Mouse (Mus musculus) fibroblast of lung, adult 2 months (primary cell): ENCODE results near the gene Lsm11.

Experiments used
- DNase-seq: peaks from one replicate; pipeline ENCODE4 v3.0.0-alpha.2; 2011; ENCODE audit warnings: low read depth

Lsm11 gene

DNA sequence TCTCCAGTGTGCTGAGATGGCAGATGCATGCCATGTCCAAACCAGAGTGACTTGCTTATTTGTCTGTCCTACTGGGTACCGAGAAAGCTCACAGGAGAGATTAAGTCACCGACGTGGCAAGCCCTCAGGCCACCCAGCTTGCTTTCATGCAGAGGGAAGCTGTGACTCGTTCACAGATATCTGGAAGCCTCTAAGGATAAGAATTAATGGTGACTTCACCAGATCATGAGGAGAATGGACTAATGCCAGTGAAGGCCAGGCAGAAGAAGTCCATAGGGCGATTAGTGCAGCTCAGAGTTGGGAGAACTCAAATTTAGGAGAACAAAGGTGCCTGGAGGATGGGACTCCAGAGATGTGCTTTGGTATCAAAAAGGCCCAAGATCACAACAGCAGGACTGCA, 17.3 kb downstream of the Lsm11 start:
- DNase-seq, result no peak

DNA sequence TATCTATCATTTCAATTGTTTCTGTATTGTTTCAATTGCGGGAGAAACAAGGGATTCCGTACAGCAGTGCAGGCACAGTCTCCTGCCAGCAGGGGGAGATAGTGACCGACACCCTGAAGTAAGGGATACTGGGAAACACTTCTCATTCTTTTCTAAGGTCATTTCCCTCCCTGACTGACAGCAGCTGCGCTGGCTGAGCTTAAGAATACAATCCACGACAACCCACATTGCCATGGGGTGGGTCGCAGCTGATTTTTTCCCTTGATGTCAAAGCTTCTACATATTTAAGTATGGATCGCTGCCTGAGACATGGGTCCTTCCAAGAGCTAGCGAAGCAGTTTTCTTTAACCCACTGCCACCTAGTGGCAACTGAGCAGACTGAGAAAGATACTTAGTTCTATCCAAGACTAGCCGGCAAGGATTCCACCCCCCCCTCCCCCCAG, 18.1 kb downstream of the Lsm11 start:
- DNase-seq, result peak; percentile 81

DNA sequence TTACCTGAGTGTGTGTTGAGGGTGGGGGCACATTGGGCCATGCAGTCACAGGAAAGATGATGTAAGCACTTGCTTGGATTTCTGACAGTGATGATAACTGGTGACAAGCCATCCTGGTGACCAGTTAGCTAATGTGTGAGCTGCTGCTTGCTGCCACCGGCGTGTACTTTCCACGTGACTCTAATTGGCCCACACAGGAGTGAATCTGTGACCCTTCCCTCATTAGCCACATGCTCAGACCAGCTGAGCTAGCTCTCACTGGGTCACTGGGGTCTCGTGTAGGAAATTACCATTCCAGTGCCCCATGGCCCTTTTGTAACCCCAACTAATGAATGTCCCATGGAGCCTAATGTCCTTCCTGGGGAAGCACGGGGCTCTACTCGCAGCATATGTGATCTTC, 19.3 kb downstream of the Lsm11 start:
- no peak for DNase-seq

DNA sequence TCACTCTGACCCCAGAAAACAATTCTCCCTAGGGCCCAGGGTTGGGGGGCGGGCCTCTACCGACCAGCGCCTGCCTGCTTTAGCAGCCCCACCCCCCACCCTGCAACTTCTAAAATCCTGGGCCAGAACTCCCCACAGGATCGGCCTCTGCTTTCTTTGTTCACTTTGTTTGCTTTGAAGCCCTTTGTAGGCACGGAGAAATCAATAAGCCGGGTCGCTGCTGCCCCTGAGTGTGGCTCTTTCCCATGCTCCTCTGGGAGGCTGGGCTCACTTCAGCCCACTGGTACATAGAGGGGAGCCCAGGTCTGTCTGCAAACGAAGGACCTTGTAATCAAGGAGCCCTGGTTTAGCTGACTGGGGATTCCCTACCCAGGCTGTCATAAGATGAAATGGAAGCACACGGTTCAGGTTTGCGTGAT, 23.2 kb downstream of the Lsm11 start:
- no peak for DNase-seq

DNA sequence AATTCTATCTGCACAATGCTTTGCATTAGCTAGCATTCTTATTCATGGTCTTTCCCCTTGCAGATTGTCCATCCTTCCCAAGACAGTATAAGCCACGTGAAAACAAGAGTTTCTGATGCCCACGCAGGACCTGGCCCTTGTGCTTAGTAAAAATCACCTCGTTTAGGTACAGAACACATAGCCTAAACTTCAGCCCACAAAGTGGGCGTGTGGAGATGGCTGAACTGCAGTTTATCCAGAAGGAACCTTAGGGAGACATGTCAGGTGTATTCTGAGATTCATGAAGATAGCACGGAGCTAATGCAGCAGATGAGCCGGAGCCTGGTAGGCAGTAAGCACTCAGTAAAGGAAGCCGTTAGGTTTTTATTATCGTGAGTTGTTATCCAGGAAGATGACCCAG, 23.7 kb downstream of the Lsm11 start:
- DNase-seq, result no peak

DNA sequence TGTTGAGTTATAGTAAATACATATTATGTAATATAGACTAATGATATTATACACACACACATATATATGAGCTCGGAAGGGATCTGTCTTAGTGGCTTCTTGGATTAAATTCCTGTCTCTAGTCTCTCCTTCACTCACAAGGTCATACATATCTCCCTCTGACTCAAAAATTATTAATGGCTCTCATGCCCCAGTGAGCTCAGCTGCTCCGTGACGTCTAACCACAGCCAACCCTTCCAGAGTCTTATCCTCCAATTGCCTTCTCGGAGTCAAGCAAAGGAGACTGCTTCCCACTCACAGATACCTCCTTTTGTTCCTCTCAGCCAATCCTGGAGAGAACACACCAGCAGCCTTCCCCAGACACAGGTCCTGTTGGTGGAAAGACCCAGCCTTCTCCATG, 25.9 kb downstream of the Lsm11 start:
- no peak for DNase-seq

DNA sequence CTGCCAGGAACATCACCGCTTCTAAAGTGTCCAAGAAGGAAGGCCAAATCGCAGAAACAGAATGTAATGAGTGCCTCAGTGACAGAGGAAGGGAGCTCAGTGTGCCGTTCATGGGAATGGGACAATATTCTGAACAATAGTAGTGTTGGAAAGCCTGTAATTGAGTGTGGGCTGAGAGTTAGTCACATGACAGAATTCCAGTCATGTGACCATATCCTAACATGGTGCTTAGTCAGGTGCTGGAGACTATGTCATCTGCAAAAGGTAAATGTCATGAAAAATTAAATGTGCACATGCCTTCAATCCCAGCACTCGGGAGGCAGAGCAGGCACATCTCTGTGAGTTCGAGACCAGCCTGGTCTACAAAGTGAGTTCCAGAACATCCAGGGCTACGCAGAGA, 26.7 kb downstream of the Lsm11 start:
- DNase-seq, result no peak

DNA sequence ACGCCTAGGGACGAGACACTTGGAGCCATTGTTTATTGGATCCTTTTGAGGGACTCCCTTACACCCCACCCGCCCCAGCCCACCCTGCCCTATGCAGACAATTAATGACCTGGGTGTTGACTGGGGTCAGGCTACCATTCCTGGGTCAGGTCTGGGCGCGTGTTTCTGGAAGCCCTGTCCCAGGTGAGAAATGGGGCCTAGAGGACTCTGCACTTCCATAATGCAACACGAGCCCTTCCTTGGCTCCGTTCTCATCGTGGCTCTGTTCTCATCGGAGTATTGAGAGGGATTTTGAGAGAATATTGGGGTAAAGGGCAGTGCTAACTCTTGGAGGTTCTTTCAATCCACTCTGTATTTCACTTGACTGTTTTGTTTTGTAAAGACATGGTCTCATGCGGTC, 28.5 kb downstream of the Lsm11 start:
- no peak for DNase-seq

DNA sequence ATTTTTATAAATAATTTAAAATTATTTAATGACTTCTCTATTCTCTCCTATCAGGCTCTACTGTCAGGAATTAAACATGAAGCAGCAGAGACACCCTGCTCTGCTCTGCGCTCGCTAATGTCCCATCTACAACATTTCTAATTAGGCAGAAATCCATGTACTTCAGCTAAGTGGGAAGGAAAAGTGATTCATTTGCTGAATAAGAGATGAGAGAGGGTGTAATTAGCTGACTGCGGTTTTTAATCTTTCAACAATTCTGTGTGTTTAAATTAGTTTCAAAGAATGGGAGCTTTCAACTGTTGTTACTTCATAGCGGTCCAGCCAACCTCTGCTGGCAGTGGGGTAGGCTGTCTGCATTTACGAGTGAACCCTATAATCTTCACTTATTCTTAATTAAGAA, 34.0 kb downstream of the Lsm11 start:
- no peak for DNase-seq

DNA sequence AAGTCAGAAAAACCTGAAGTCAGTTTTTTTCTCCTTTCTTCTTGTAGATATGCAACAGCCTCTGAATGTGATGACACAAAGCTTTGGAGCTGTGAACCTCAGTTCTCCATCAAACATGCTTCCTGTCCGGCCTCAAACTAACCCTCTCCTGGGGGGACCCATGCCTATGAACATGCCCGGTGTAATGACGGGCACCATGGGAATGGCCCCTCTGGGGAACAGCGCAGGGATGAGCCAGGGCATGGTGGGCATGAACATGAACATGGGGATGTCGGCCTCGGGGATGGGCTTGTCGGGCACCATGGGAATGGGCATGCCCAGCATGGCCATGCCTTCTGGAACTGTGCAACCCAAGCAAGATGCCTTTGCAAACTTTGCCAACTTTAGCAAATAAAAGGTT, 35.8 kb downstream of the Lsm11 start:
- no peak for DNase-seq

DNA sequence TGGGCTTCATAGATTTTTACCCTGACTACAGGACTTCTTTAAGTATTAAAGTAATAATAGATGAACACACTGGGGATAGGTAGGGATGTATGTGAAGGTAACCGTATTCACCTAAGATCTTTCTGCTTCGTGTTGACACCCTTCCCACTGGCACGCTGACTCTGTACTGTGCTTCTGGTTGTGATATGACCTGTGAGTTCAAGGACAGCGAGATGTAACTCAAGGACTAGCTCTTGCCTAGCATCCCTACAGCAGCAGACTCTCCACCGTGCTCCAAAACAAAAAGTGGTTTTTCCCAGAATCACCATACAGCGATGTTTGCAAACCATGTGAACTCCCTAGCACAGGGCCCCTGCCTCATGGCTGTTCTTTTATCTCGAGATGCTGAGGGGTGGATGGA, 36.7 kb downstream of the Lsm11 start:
- DNase-seq, result no peak

DNA sequence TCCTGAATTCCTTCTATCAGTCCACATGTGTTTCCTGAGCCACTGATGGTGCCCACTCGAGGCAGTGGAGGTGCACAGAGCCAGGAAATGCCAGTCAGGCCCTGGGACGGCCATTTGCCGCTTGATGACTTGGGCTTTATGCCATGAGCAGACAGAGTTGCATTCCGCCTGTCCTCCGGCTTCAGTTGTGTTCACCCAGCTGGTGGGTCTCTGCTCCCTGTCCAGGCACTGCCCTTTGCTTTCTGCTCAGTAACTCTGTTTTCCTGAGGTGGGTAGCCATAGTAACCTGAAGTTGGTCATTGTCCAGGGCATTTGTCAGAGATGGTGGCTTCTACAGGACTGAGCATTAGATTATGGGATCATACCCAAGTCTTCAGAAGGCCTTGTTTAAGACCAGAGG, 37.4 kb downstream of the Lsm11 start:
- DNase-seq, result no peak

DNA sequence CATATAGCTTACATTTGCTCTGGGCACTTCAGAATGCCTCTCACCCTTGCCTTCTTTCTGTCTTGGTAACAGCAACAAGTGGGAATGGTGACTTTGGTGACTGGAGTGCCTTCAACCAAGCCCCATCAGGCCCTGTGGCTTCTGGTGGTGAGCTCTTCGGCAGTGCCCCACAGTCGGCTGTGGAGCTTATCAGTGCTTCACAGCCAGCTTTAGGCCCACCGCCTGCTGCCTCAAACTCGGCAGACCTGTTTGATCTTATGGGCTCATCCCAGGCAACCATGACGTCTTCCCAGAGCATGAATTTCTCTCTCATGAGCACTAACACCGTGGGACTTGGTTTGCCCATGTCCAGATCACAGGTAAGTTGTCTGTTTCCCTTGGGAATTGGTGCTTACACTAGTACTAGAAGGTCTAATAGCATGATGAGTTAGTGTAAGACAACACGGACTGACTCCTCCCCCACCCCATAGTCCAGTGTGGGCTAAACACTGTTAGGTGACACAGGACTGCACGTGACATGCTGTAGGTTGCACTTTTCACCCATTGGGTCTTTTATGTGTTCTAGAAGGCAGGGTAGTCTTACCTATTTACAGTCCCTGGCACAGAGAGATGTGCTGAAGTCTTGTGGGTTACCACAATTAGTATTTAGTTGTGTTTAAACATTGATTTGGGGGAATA, 38.5 kb downstream of the Lsm11 start:
- DNase-seq, result no peak

DNA sequence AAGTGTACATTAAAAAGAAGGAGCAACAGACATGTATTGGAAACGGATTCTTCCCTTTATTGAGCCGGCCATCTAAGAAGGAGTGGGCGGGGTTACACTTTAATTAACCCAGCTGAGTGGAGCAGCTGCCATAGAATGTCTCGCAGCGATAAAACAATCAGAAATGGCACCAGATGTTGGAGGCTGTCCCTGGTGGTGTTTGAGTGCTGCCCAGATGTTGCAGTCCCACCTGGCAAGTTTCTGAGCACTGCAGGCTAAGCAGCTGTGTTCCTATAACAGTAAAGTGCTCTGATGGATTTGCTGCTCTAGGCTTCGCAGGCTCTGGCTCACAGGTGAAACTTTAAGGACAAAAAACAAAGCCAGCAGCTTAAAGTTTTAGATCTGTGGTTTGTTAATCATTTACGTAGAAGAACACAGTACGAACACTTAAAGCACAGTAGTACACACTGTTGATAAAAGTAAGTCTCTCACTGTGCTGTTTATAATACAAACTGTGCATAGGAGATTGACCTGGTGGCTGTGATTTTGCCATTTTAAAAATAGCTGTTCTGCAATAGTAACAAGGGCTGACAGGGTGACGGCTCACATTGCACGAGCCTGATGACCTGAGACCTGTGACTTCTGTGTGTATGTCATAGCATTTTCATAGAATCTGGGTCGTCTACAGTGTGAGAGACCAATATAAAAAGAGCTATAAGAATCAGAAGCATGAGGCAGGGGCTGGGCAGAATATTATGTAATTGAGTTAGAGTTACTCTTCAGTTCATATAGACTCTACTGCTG, 44.3 kb downstream of the Lsm11 start:
- DNase-seq, result no peak

DNA sequence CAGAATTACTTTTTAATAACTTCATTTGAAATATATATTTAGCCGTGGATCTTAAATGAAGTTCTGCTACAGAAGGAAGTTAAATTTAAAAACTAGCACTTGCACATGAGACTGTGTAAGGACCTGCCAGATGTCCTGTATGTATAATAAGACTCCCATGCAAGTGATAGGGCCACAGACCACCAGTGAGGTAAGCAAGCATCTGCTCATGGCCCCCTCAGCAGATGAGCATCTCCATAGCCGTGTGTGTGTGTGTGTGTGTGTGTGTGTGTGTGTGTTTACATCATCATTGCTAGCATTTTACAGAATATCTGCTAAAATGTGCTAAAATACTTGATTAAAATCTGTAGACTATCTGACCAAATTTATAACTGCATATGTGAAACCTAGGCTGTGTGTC, 47.3 kb downstream of the Lsm11 start:
- no peak for DNase-seq

DNA sequence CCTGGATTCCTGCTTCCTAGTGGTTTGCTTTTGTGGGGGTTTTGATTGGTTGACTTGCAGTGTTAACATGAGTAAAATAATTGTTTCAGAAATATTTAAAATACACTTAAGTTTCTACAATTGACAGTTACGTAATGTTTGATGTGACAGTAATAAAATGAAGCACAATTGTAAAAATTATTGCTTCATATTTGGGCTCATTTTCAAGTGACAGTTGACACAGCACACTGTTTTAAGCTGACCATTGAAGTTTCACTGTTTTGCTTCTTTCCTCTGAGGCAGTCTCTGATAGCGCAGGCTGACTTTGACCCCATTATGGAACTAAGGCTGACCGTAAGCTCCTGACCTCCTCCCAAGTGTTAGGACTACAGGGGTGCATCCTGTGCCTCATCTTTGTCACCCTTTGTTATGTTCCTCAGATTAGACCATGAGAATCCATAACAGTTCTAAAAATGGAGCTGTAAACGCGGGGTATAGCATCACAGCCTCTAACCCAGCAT, 51.8 kb downstream of the Lsm11 start:
- no peak for DNase-seq

DNA sequence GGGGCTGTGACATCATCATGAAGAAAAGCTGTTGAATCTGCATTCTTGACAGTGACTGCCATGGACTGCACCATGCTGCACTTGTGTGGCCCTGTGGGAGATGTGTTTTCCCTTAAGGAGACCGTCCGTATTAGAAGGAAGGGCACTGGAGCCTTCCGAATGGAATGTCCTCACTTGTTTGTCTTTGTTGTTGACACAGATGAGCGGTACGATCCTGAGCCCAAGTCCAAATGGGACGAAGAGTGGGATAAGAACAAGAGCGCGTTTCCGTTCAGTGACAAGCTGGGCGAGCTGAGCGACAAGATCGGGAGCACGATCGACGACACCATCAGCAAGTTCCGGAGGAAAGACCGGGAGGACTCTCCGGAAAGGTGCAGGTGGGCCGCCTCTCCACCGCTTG, 54.3 kb downstream of the Lsm11 start:
- DNase-seq, result no peak

DNA sequence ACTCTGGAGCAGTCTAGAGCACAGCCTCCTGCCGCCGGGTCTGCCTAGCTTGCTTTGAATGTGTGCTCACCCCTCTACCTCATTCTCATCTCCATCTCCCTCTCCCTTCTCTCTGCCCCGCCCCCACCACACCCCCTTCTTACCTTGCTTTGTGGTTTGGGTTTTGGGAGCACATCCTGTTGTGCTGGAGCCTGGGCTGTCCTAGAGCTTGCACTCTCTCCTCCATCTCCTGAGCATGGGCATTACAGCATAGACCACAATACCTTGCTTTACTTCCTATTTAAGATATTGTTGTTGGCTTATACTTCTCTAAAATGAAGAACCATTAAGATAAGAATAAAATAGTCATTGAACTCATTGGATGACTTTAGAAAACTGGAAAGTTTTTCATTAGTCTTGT, 54.8 kb downstream of the Lsm11 start:
- DNase-seq, result no peak

DNA sequence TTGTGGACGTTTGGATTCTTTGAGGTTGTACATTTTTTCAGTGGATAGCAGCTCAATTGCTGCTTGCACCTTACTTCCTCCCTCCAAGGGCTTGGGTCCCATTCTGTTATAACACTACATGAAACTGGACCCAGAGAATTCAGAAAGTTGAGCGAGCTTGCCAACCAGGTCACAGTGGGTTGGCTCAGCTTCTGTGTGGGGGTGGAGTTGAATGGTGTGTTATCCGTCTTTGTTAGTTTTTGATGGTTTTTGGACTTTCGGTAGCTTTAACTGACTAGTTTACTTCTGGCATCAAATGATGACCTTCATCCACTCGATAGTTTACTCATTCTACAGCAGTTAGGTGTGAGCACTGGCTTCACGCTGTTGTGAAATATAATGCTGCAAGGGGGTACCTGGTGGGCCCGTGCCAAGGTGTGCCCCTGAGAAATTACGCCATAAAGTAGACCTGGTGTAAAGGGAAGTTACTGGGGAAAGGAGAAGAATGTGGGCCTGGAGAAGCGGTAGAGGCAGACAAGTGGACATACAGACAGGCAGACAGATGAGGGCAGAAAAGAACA, 56.2 kb downstream of the Lsm11 start:
- no peak for DNase-seq

DNA sequence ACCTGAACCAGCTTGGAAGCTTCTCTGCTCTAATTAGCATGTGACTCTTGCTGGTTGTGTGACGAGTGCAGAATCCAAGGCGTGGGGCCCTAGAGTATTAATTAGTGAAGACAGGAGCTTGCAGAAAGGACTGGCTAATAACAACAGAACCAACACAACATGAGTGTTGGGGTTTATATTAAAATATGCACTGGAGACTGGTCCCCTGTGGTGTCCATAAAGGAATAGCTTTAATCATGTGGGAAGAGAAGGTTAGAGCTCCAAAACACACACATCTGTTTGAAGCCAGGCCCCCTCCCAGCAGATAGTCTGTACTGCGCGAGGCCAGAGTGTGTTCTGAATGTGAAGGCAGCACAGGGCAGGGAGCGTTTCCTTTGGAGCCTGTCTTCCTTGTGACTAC, 58.1 kb downstream of the Lsm11 start:
- DNase-seq, result no peak

DNA sequence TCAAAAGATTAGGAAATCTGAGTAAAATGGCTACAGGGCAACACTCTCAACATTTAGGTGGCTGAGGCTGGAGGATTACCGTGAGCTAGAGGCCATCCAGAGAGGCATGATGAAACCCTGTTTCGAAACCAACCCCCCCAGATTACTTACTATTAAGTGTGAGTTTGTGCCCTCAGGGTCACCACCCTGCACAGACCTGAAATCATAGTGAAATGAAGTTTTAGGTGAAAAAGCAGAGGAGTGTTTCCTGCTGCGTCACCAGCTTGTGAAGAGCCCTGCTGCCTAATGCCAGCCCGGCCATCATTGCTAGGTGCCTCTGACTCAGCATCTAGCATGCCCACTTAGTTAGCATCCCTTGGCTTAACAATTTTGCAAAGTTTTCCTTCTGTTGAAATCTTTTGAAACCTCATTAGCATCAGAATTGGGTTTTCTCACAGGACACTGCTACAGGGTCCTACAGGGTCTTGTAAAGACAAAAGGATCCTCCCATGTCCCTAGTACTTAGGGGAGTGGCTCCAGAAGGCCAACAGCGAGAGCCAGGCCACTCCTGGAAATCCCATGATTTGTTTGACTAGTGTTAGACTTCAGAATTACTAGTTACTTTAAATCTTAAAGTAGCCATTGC, 59.0 kb downstream of the Lsm11 start:
- no peak for DNase-seq

DNA sequence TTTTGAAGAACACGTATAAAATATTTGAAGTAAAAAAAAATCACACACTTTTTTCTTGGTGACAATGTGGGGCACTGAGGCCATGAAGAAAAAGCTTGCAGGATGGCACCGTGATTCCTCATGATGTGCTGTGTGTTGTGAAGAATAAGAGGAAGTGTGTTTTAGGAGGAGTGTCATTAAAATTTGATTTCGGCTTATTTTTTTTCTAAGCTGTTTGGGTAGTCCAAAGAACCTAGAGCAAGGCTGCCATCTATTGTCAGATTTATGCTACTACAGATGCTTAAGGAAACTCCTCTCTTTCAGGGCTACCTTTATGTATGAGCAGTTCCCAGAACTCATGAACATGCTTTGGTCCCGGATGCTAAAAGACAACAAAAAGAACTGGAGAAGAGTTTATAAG, 60.7 kb downstream of the Lsm11 start:
- peak; percentile 29 for DNase-seq
